Mouse (Mus musculus): Measurements from ENCODE around the gene S100a2. TPM values are rescaled to one million over a fixed set of nuclear protein-coding genes. Genes with fewer than 3 reads are reported as not detected.
A peak's percentile ranks its signal among the peaks of the same experiment; 100 is the strongest.

Gene S100a2
- polyA plus RNA-seq (2012; rRNA removed), result not detected in 2 replicates

GRCm38 (mm10) chr3:90589947-90590346, at the start of gene S100a2:
TSS of gene S100a2 (plus strand) at chr3:90590247.
- DNase-seq (ENCODE audit: low read depth, low spot score), result no peak
- WGBS, result 95% methylated on average over 8 of the region's 8 CpGs

GRCm38 (mm10) chr3:90540904-90541303, 49.1 kb upstream of the S100a2 start:
- no peak for DNase-seq (ENCODE audit: low read depth, low spot score)
- 70% methylated on average over 4 of the region's 4 CpGs for WGBS

GRCm38 (mm10) chr3:90549676-90550420, 40.2 kb upstream of the S100a2 start:
- no peak for DNase-seq (ENCODE audit: low read depth, low spot score)
- WGBS, result 55% methylated on average over 5 of the region's 5 CpGs

GRCm38 (mm10) chr3:90550421-90550790, 39.6 kb upstream of the S100a2 start:
- 42% methylated on average over 2 of the region's 2 CpGs for WGBS

GRCm38 (mm10) chr3:90552231-90552630, 37.8 kb upstream of the S100a2 start:
- WGBS, result 56% methylated on average over 2 of the region's 2 CpGs
- no peak for DNase-seq (ENCODE audit: low read depth, low spot score)

More at GRCm38 (mm10) chr3:90550421-90550790, 39.6 kb upstream of the S100a2 start:
- DNase-seq (ENCODE audit: low read depth, low spot score), result no peak

- DNase-seq (ENCODE audit: low read depth, low spot score), result no peak
- 68% methylated on average over 5 of the region's 5 CpGs for WGBS
Observed at GRCm38 (mm10) chr3:90555954-90556353, 34.1 kb upstream of the S100a2 start.

GRCm38 (mm10) chr3:90560008-90560628, 29.9 kb upstream of the S100a2 start, which contains the start of gene S100a3:
TSS of gene S100a3 (plus strand) at chr3:90560578.
- DNase-seq (ENCODE audit: low read depth, low spot score), result no peak
- WGBS, result 82% methylated on average over 6 of the region's 6 CpGs

- no peak for DNase-seq (ENCODE audit: low read depth, low spot score)
- WGBS, result 67% methylated on average over 5 of the region's 5 CpGs
Observed at GRCm38 (mm10) chr3:90574691-90575090, 15.4 kb upstream of the S100a2 start.

GRCm38 (mm10) chr3:90575320-90575719, 14.7 kb upstream of the S100a2 start:
- WGBS, result 23% methylated on average over 3 of the region's 3 CpGs

GRCm38 (mm10) chr3:90576351-90577001, 13.6 kb upstream of the S100a2 start:
- no peak for DNase-seq (ENCODE audit: low read depth, low spot score)
- 74% methylated on average over 10 of the region's 10 CpGs for WGBS

More at GRCm38 (mm10) chr3:90575320-90575719, 14.7 kb upstream of the S100a2 start:
- DNase-seq (ENCODE audit: low read depth, low spot score), result no peak

- no peak for DNase-seq (ENCODE audit: low read depth, low spot score)
- 68% methylated on average over 7 of the region's 7 CpGs for WGBS
Observed at GRCm38 (mm10) chr3:90579433-90579832, 10.6 kb upstream of the S100a2 start.

- no peak for DNase-seq (ENCODE audit: low read depth, low spot score)
- WGBS, result 98% methylated on average over 5 of the region's 5 CpGs
Observed at GRCm38 (mm10) chr3:90581141-90581540, 8.9 kb upstream of the S100a2 start.

- WGBS, result 97% methylated on average over 1 of the region's 1 CpGs
- DNase-seq (ENCODE audit: low read depth, low spot score), result no peak
Observed at GRCm38 (mm10) chr3:90582156-90582555, 7.9 kb upstream of the S100a2 start.

GRCm38 (mm10) chr3:90582556-90582955, 7.5 kb upstream of the S100a2 start:
- WGBS, result 92% methylated on average over 4 of the region's 4 CpGs
- no peak for DNase-seq (ENCODE audit: low read depth, low spot score)

GRCm38 (mm10) chr3:90583893-90584292, 6.2 kb upstream of the S100a2 start:
- 45% methylated on average over 3 of the region's 3 CpGs for WGBS
- DNase-seq (ENCODE audit: low read depth, low spot score), result no peak

GRCm38 (mm10) chr3:90585595-90585994, 4.5 kb upstream of the S100a2 start:
- DNase-seq (ENCODE audit: low read depth, low spot score), result peak; percentile 72
- 12% methylated on average over 5 of the region's 5 CpGs for WGBS

- 55% methylated on average over 15 of the region's 15 CpGs for WGBS
- DNase-seq (ENCODE audit: low read depth, low spot score), result no peak
Observed at GRCm38 (mm10) chr3:90586016-90586643, 3.9 kb upstream of the S100a2 start.

- WGBS, result 6% methylated on average over 10 of the region's 10 CpGs
- no peak for DNase-seq (ENCODE audit: low read depth, low spot score)
Observed at GRCm38 (mm10) chr3:90586906-90587305, 3.1 kb upstream of the S100a2 start.

- DNase-seq (ENCODE audit: low read depth, low spot score), result no peak
- WGBS, result 61% methylated on average over 14 of the region's 14 CpGs
Observed at GRCm38 (mm10) chr3:90587361-90588101, 2.5 kb upstream of the S100a2 start.

Data from large intestine, adult 2 months (tissue).